Mouse (Mus musculus): ENCODE measurements at regions not wholly inside any gene's neighbourhood (a gene's known extent, or its start where the extent isn't known, plus 50 kb on each side); places are given as distances from the start of the nearest gene placed in this dataset.

- ATAC-seq (ENCODE audit: poor library complexity, severe bottlenecking), result no peak
Observed at GRCm38 (mm10) chr19:15299474-15299873, 647.7 kb downstream of the Psat1 start.

DNA sequence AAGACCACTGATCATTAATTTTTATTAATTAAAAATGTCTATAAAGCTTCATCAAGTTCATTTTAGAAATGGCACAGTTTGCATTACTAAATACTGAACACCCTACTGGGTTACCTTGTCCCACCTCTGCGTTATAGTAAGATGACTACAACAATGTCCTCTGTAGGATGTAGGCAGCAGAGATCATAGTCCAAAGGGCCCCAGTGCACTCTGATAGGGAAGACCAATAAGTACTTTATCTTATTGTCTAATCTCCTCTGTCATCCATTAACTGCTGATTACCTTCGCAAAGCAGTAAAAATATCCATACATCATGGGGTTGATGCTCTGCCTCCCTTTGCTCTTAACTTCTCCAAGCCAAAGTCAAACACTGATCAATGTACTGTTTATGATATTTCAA, 662.1 kb downstream of the Psat1 start:
- ATAC-seq (ENCODE audit: poor library complexity, severe bottlenecking), result no peak

DNA sequence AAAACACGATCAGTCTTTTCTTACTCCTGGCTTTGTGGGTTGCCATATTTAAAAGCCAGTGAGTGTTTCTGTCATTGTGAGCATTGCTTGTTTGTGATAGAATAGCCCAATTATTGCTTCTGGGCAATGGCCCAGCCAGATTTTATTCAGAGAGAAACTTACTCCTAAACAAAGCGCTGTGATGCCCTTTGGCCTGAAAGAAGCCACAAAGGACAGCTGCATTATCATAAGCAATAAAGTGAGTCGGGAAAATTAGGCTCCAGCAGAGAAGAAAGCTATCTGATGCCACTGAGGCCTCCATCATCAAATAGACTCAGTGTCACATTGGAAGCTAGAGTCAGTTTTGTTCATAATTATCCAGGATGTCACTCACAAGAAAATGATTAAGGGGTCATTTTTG, 644.9 kb upstream of the Tle4 start:
- no peak for ATAC-seq (ENCODE audit: poor library complexity, severe bottlenecking)

GRCm38 (mm10) chr19:15230129-15230927, 632.5 kb upstream of the Tle4 start:
- no peak for ATAC-seq (ENCODE audit: poor library complexity, severe bottlenecking)

DNA sequence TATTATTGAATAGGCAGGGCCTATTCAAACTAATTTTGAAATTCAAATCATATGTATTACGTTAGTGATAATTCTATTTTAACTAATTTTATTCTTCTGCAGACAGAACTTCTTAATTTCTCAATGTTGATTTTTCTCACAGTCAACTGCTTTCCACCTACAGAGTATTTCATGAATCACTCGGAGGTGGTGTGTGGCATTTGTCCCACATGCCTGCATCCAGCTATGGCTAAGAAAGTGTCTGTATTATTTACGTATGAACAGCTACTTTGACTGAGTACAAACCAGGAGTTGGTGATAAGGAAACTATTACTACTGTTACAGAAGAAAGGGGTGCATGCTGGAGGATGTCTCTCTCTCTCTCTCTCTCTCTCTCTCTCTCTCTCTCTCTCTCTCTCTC, 619.5 kb upstream of the Tle4 start:
- no peak for ATAC-seq (ENCODE audit: poor library complexity, severe bottlenecking)

DNA sequence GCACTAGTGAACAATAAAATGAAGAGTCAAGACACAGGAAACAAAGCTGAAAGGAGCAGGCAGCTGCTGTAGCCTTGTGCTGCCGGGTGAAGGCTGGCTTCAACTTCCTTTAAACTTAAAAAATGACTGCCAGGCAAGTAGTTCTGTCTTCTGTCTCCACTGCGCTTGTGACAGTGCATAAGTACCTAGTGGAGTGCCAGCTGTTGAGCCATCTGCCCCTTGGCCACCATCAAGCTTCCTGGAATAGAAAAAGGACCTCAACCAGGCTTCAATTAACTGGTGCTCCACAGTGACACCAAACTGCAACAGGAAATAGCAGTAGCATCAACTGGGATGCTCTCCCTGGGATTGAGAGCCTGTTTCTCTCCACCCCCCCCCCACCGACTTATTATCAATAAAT, 616.8 kb upstream of the Tle4 start:
- no peak for ATAC-seq (ENCODE audit: poor library complexity, severe bottlenecking)

DNA sequence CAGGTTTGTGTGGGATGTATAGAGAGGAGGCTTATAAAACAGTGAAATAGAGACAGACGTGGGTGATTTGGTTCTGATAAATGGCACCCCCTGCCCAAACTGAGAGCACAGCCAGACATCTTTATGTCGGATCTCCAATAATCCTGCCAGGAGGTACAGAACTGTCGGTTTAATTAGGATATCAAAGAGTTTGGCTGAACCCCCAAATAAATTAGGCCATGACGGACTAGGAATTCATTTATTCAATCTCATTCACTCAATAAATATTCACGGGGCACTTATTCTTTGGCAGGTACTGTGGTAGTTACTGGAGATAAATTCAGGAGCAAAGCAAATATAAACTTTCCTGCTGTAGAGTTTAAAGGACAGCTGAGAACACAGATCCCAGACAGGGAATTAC, 615.0 kb upstream of the Tle4 start:
- no peak for ATAC-seq (ENCODE audit: poor library complexity, severe bottlenecking)

DNA sequence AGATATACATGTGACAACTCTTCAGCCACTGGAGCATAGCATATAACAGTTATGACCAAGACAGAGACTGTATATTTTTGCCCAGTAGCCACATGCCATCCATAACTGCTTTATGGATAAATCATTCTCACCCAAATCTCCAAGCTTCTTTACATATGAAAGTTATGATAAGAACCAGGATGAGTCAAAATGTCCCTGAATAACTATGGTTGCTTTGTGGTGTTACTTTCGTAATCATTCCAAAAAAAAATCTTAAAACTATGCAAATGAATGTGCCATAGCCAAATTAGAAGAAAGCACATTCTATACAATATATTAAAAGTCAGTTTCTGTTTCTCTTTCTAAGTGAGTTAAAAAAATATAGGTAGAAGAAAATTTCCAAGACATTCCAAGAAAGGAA, 605.2 kb upstream of the Tle4 start:
- no peak for ATAC-seq (ENCODE audit: poor library complexity, severe bottlenecking)

GRCm38 (mm10) chr19:15201262-15201661, 603.4 kb upstream of the Tle4 start:
- no peak for ATAC-seq (ENCODE audit: poor library complexity, severe bottlenecking)

- no peak for ATAC-seq (ENCODE audit: poor library complexity, severe bottlenecking)
Observed at GRCm38 (mm10) chr19:15200792-15201191, 602.9 kb upstream of the Tle4 start.

DNA sequence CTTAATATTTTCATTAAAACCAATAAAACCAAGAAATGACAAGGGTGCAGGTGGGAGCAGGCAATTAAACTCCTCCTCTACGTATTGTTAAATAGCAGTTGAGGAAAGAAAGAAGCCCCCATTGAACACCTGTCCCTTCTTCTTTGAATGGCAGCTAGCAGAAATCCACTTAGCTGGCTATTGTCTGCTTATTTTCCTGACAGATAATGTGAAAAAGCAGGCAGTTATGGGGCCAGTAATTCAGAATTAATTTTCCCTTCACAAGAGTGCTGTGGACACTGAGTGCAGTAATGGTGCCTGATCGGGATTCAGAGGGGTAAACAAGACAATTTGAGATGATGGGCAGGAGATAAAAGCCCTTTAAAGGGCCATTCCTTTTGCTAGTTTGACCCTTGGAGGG, 602.5 kb upstream of the Tle4 start:
- ATAC-seq (ENCODE audit: poor library complexity, severe bottlenecking), result no peak

GRCm38 (mm10) chr19:15199692-15200091, 601.8 kb upstream of the Tle4 start:
- no peak for ATAC-seq (ENCODE audit: poor library complexity, severe bottlenecking)

DNA sequence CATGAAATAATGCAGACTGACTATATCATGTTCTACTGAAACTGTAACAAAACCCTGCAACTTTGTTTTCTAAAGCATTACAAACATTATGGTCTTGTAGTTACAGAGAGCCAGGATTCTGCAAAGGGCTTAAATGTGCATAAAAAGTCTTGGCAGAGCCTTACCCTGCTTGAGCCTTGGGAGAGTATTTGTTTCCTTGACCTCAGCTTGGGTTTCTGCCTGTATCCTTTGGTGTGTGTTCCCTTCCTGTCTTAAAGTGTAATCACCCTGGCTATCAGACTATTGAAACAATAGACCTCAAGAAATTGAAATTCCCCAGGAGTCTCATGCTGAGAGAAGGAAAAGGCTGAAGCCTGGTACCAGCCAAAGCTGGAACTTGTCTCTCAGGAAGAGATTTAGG, 577.4 kb upstream of the Tle4 start:
- no peak for ATAC-seq (ENCODE audit: poor library complexity, severe bottlenecking)

DNA sequence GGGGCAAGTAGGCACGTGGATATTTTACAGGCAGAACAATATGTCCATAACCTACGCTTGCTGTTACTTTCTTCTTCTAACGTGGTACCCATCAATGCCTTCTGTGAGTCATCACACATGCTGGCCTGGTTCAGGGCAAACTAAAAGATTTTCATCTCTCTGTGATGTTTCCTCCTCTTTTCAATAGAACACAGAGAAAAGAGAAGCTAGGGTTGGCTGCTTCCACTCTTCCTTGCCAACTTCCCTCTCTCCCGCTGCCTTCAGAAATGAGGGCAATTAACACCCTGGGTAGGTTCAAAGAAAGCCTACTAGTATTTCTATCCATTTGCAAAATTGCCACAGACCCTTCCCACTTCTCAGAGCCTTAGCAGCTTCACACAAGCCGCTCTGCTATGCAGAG, 575.5 kb upstream of the Tle4 start:
- no peak for ATAC-seq (ENCODE audit: poor library complexity, severe bottlenecking)

DNA sequence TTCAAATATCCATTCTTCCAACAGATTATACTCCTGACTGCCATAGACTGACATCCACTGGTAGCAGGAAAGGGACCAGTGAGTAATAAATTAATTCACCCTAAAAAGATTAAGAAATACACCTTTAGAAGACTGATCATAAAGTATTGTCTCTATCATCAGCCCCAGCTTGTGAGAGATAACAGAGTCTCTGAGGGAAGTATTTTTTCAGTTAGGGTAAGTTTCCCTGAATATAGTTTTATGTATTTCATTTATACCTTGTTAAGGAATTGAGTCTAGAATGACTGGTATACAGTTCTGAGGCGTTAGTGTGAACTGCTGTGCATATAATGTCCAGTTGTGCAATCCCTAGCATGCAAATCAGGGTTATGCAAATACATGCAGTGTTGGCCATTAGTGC, 569.3 kb upstream of the Tle4 start:
- ATAC-seq (ENCODE audit: poor library complexity, severe bottlenecking), result no peak

DNA sequence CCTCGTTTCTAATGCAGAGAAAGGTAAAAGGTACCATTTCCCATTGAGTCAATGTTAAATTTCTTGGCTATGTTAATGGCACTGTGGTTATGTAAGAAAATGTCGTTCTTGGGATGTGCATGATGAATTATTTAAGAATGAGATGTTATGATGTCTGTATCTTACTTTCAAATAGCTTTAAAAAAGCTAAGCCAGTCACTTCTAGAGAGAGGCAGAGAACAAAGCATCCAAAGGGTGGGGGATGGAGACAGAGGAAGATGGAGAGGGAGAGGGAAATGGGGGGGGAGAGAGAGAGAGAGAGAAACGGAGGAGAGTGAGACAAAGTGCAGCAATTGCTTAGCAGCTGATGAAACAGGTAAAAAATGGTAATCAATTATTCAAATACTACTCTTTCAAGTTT, 562.8 kb upstream of the Tle4 start:
- no peak for ATAC-seq (ENCODE audit: poor library complexity, severe bottlenecking)

GRCm38 (mm10) chr19:15158653-15159052, 560.8 kb upstream of the Tle4 start:
- ATAC-seq (ENCODE audit: poor library complexity, severe bottlenecking), result no peak

DNA sequence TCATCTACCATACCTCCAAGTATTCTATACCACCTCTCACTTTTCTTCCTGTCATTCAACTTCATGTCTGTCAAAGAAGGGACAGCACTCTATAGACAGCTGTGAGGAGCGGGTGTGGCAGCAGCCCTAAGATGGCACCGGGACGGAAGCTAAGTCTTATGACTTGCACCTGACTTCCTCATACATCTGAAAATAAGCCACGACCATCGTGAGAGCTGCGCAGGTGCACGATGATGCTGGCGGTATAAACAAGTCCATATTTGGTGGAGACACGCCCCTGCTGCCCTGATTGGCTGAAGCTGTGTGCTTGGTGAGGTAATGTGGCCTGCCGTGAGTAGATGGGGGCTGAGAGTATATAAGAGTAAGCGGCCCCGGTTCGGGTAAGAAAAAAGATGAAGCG, 560.3 kb upstream of the Tle4 start:
- no peak for ATAC-seq (ENCODE audit: poor library complexity, severe bottlenecking)

DNA sequence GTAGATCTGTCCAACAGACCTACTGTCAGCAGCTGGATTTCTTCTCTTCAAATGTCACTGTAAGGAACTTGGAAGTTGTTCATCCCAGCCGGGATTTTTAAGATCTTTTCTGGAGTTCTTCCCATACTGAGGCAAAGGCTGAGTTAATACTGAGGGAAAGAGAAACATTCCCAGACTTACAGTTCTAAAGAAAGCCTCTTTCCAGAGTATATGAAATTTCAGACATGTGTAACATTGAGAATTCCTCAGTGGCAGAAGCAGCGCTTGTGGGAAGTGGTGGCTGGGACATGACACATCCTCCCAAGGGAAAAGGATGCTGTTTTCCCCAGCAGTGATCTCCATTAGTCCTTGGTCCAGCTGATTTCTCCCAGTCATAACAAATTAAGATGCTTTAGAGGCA, 556.8 kb upstream of the Tle4 start:
- no peak for ATAC-seq (ENCODE audit: poor library complexity, severe bottlenecking)

GRCm38 (mm10) chr19:15146325-15146724, 548.5 kb upstream of the Tle4 start:
- no peak for ATAC-seq (ENCODE audit: poor library complexity, severe bottlenecking)

GRCm38 (mm10) chr19:15127122-15127521, 529.3 kb upstream of the Tle4 start:
- no peak for ATAC-seq (ENCODE audit: poor library complexity, severe bottlenecking)

DNA sequence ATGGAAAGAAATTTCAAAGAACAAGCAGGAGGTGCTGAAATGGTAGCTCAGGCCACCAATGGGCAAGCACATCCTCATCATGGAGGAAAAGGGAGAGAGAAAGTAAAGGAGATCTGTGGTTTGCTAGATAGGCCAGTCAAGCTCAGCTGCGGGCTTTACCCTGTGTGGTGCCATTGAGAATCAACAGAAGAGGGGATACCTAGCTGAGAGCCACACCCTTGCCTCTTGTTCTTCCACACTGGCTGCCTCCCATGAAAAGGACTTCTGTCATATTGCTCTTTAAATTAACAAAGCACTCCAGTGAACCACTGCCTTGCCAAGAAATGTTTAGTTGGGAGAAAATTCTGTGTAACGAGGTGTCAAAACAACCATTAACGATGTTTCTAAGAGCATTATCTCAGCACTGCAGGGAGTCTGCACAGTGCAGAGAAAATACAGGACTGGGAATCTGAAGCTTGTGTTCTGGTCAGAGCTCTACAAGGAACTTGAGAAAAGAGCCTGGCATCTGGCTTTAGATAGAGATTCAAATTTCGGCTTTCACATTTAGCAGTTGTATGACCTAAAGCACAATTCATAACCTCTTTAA, 510.7 kb upstream of the Tle4 start:
- ATAC-seq (ENCODE audit: poor library complexity, severe bottlenecking), result no peak

DNA sequence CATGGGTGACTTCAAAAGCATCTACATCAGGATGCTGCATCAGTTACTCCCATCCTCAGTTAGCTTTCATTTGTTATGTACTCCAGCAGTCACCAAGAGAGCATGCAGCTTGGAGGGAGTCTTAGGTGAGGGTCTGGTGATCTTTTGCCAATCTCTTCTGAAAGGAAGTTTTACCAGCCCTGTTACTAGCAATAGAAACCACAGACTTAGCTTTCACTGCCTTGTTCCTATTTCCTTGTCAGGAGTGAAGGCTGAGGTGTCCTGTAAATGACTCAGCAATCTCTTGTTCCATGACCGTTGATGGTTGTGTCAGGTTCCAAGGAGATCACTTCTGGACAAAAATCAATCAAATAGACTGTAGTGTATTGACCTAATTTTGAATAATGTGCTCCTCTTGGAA, 497.2 kb upstream of the Tle4 start:
- ATAC-seq (ENCODE audit: poor library complexity, severe bottlenecking), result no peak
